Mouse (Mus musculus) kidney, embryonic 15.5 days (tissue): ENCODE data around the gene Gm14403. TPM values are rescaled to one million over a fixed set of nuclear protein-coding genes. Genes with fewer than 3 reads are reported as not detected.
"Not testable (repeated sequence)": the region's sequence is repeated elsewhere in the genome, so short reads cannot be mapped to it uniquely, and the experiment has no call there.

Source experiments
- ATAC-seq: fragments of 200-750 bp; cut with Nextera tagmentation; replicated peaks from 2 replicates; pipeline ENCODE4 v1.8.0; 2017; ENCODE audit warnings: moderate TSS enrichment; ENCODE audit not compliant: low FRiP score
- H3K27ac ChIP-seq: fragments of 300-500 bp; sonication (generic); 2 replicates; pipeline ENCODE4 v1.5.1; 2015; ENCODE audit warnings: mild to moderate bottlenecking, inconsistent platforms
- H3K27me3 ChIP-seq: fragments of 300-500 bp; sonication (generic); 2 replicates; pipeline ENCODE4 v1.6.1; 2015; ENCODE audit warnings: inconsistent platforms
- H3K36me3 ChIP-seq: fragments of 300-500 bp; sonication (generic); 2 replicates; pipeline ENCODE4 v1.6.1; 2015; ENCODE audit warnings: inconsistent platforms
- H3K4me1 ChIP-seq: fragments of 300-500 bp; sonication (generic); 2 replicates; pipeline ENCODE4 v1.6.1; 2015; ENCODE audit warnings: inconsistent platforms
- H3K4me2 ChIP-seq: fragments of 300-500 bp; sonication (generic); 2 replicates; pipeline ENCODE4 v1.6.1; 2015; ENCODE audit warnings: moderate library complexity, mild to moderate bottlenecking, inconsistent platforms
- H3K4me3 ChIP-seq: fragments of 300-500 bp; sonication (generic); replicated peaks from 2 replicates; pipeline ENCODE4 v1.5.1; 2015; ENCODE audit warnings: mild to moderate bottlenecking, inconsistent platforms
- H3K9ac ChIP-seq: fragments of 300-500 bp; sonication (generic); 2 replicates; pipeline ENCODE4 v1.6.1; 2015; ENCODE audit warnings: mild to moderate bottlenecking, inconsistent platforms
- H3K9me3 ChIP-seq: fragments of 300-500 bp; sonication (generic); replicated peaks from 2 replicates; pipeline ENCODE4 v1.6.1; 2016; ENCODE audit warnings: inconsistent platforms
- WGBS: fragments of 180-500 bp; shearing (Covaris S2); methylation state at CpG from one replicate; pipeline ENCODE4 v1.1.7; 2015; ENCODE audit warnings: mixed read lengths; 5-methylcytosine and 5-hydroxymethylcytosine counted together
- polyA plus RNA-seq: library from polyadenylated mRNA; unstranded; fragments of >200 nt; fragmentation: Nextera tagmentation; extraction: Ambion mirVana; gene quantifications from 2 replicates; pipeline ENCODE4 v1.2.1, GENCODE M21; 2015

Gene Gm14403
- polyA plus RNA-seq, 1 experiment from 2014 or later, result 9.1 TPM

GRCm38 (mm10) chr2:177518354-177518753 is 20.3 kb downstream of the Gm14403 start:
- H3K9ac ChIP-seq, H3K9me3 ChIP-seq, H3K4me3 ChIP-seq, ATAC-seq, H3K27me3 ChIP-seq, H3K36me3 ChIP-seq, H3K4me2 ChIP-seq, H3K4me1 ChIP-seq, H3K27ac ChIP-seq: not testable (repeated sequence)
- 89% methylated on average over 7 of the region's 7 CpGs for WGBS

DNA sequence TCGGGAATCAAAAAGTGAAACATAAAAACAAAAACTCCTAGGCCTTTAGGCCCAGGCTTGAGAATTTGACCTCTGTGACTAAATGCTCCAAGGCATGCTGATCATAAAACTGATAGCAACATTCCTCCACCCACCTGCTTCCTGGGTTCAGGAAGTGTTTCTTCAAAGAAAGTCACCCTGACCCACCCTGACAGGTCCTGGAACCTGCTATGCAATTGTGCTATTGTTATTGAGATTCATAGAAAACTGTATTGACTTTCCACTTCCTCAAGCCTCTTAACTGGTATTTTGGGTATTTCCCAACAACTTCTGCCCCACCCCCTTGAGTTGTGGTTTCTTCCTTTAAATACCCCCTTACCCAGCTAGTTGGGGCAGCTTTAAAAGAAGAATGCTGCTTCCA is 20.9 kb downstream of the Gm14403 start:
- not testable (repeated sequence) for H3K36me3 ChIP-seq, H3K9ac ChIP-seq, H3K27ac ChIP-seq, H3K9me3 ChIP-seq, H3K27me3 ChIP-seq, ATAC-seq, H3K4me2 ChIP-seq, H3K4me1 ChIP-seq, H3K4me3 ChIP-seq
- 79% methylated on average over 1 of the region's 1 CpGs for WGBS

DNA sequence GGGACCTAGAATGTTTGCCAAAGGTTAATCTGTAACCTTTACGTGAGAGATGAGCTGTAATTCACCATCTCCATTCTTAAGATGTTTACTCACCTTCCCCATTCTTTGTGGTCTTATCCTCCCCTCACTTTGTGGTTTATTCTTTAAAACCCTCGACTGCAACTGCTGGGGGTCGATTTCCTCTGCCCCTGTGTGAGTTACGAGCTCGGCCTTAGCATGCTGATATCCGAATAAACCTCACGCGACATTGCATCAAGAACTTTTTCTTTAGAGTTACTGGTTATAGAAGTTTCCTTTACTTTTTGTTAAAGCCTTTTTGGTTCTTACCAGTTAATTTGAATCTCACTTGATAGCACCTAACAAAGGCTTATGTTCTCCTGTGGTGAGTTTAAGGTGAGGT is 22.0 kb downstream of the Gm14403 start:
- ATAC-seq, result no peak
- Histone ChIP-seq H3K9ac (no peak overlapping the region), H3K4me3 (no peak overlapping the region), H3K9me3 (no peaks in the 10 kb centered on the region), H3K4me1 (no peaks in the 10 kb centered on the region), H3K36me3 (no peaks in the 10 kb centered on the region), H3K27ac (no peak overlapping the region), H3K27me3 (no peaks in the 10 kb centered on the region), H3K4me2 (no peak overlapping the region)
- WGBS, result 82% methylated on average over 8 of the region's 8 CpGs

GRCm38 (mm10) chr2:177523061-177523460 is 25.0 kb downstream of the Gm14403 start:
- no peaks in the 10 kb centered on the region for H3K9me3 ChIP-seq
- no peaks in the 10 kb centered on the region for H3K36me3 ChIP-seq
- no peak overlapping the region for H3K9ac ChIP-seq
- no peak for ATAC-seq
- H3K4me2 ChIP-seq, result no peak overlapping the region
- no peaks in the 10 kb centered on the region for H3K27me3 ChIP-seq
- WGBS, result 93% methylated on average over 20 of the region's 20 CpGs
- no peak overlapping the region for H3K4me3 ChIP-seq
- H3K4me1 ChIP-seq, result no peaks in the 10 kb centered on the region
- no peak overlapping the region for H3K27ac ChIP-seq

DNA sequence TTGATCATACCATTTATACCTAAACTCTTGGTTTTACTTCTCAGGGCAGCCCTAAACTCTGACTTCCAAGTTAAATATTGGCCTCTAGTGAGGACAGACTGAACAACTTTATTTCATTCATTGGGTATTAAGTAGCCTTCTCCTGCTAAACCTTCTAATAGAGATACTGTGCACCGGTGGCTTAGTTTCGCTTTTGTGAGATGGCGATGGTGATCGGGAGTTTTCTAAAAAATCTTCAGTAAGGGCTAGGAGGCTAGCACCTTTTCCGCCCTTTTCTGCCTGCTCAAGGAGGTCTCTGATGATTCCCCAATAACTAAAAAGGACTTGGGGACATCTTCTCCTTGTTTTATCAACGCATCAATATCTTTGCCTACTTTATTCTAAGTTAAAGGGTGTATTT is 25.7 kb downstream of the Gm14403 start:
- not testable (repeated sequence) for H3K27ac ChIP-seq, H3K27me3 ChIP-seq, H3K4me3 ChIP-seq, H3K4me2 ChIP-seq, H3K9me3 ChIP-seq, H3K4me1 ChIP-seq, H3K9ac ChIP-seq, ATAC-seq, H3K36me3 ChIP-seq
- WGBS, result 91% methylated on average over 6 of the region's 6 CpGs

GRCm38 (mm10) chr2:177524171-177524570 is 26.2 kb downstream of the Gm14403 start:
- not testable (repeated sequence) for H3K9me3 ChIP-seq, H3K36me3 ChIP-seq, H3K9ac ChIP-seq, H3K27me3 ChIP-seq, H3K4me1 ChIP-seq, ATAC-seq, H3K4me2 ChIP-seq, H3K27ac ChIP-seq, H3K4me3 ChIP-seq
- WGBS, result 96% methylated on average over 16 of the region's 16 CpGs

DNA sequence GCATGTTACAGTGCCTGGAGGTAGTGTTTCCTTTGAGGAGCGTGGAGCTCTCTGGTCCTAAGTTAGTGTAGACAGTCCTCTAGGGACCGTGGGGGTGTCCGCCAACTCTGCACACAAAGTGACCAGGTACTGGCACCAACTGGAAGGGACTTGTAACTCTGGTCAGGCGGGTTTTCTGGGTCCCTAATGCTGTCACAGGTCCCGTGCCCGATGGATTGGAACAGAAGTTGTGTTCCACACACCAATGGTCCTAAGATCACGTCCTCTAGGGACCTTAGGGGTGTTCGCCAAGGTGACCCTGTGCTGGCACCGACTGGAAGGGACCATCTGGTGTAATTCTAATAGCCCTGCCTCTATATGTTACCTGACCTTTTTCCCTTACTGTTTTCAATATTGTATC is 37.9 kb downstream of the Gm14403 start:
- no peak overlapping the region for H3K9ac ChIP-seq
- H3K4me2 ChIP-seq, result no peak overlapping the region
- ATAC-seq, result no peak
- H3K27ac ChIP-seq, result no peak overlapping the region
- no peak overlapping the region for H3K4me3 ChIP-seq
- H3K9me3 ChIP-seq, result no peaks in the 10 kb centered on the region
- no peaks in the 10 kb centered on the region for H3K36me3 ChIP-seq
- no peaks in the 10 kb centered on the region for H3K27me3 ChIP-seq
- H3K4me1 ChIP-seq, result no peaks in the 10 kb centered on the region
- WGBS, result 86% methylated on average over 9 of the region's 9 CpGs

- not testable (repeated sequence) for H3K4me2 ChIP-seq, H3K27me3 ChIP-seq, H3K9me3 ChIP-seq, ATAC-seq, H3K36me3 ChIP-seq, H3K4me3 ChIP-seq, H3K9ac ChIP-seq, H3K27ac ChIP-seq, H3K4me1 ChIP-seq
- WGBS, result 85% methylated on average over 2 of the region's 2 CpGs
Measured at GRCm38 (mm10) chr2:177537141-177537540, 39.1 kb downstream of the Gm14403 start.

GRCm38 (mm10) chr2:177537717-177538116 is 39.7 kb downstream of the Gm14403 start:
- H3K4me2 ChIP-seq, H3K9ac ChIP-seq, H3K9me3 ChIP-seq, H3K4me3 ChIP-seq, H3K27ac ChIP-seq, H3K36me3 ChIP-seq, H3K4me1 ChIP-seq, H3K27me3 ChIP-seq, ATAC-seq: not testable (repeated sequence)
- WGBS, result 83% methylated on average over 5 of the region's 5 CpGs

DNA sequence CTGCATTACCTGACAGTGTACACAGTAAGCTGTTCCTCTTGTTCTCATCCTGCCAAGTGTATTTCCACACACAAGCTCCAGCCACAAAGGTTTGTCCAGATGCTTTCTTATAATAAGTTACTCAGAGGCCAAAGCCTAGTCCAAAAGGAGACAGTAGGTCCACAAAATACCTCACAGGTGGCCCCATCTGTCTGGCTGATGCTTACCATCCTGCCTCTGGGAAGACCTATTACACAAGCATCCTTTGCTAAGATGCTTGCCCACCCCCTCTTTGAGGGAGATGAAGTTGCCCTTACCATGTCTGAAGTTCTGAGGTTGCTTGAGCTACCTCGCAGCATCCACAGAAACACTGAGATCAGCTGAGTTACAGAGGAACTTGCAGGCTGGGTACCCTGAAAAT is 57.2 kb downstream of the Gm14403 start:
- not testable (repeated sequence) for H3K36me3 ChIP-seq, H3K4me2 ChIP-seq, H3K9me3 ChIP-seq, H3K9ac ChIP-seq, H3K27ac ChIP-seq, ATAC-seq, H3K4me1 ChIP-seq, H3K27me3 ChIP-seq, H3K4me3 ChIP-seq
- WGBS, result no CpG with 5 or more reads among the region's 1 CpGs

Other genes with a start within 250 kb of the Gm14403 start
- not detected in 2 replicates for gene Gm14409, start 231.2 kb upstream of the Gm14403 start, polyA plus RNA-seq
- 0.37 and 0.42 TPM in 2 replicates for gene Gm14412, start 173.9 kb upstream of the Gm14403 start, polyA plus RNA-seq
- gene Gm14418, start 99.9 kb upstream of the Gm14403 start, polyA plus RNA-seq, result 8.1 and 10.2 TPM in 2 replicates
- gene Zfp970, start 33.5 kb upstream of the Gm14403 start, polyA plus RNA-seq, result 14.6 and 16.7 TPM in 2 replicates
- gene Gm14406, start 80.0 kb downstream of the Gm14403 start, polyA plus RNA-seq, result not detected in 2 replicates